Mouse (Mus musculus) testis, postnatal 10 days (tissue): ENCODE data around the gene Abcf2.

ENCODE experiments used
- DNase-seq: peaks from one replicate; pipeline ENCODE4 v3.0.0; 2021; ENCODE audit warnings: low spot score

Abcf2 gene

GRCm38 (mm10) chr5:24577183-24577929 lies at the start of gene Abcf2:
TSS of gene Abcf2 (minus strand) at chr5:24577467.
- DNase-seq = peak; percentile 100

DNA sequence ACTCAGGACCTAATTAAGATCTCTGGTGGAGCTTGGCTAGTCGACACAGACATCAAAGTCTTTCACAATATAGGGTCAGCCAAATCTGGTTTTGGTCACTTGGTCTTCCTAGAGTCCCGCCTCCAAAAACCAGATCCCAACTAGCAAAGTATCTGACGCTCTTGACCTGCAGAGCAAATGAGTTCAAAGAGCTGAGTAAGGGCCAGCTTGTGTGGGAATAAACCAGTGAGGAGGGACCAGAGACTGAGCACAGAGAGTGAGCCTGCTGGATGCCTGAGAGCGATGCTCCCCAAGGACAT lies 47.5 kb upstream of the Abcf2 start:
- DNase-seq = no peak

DNA sequence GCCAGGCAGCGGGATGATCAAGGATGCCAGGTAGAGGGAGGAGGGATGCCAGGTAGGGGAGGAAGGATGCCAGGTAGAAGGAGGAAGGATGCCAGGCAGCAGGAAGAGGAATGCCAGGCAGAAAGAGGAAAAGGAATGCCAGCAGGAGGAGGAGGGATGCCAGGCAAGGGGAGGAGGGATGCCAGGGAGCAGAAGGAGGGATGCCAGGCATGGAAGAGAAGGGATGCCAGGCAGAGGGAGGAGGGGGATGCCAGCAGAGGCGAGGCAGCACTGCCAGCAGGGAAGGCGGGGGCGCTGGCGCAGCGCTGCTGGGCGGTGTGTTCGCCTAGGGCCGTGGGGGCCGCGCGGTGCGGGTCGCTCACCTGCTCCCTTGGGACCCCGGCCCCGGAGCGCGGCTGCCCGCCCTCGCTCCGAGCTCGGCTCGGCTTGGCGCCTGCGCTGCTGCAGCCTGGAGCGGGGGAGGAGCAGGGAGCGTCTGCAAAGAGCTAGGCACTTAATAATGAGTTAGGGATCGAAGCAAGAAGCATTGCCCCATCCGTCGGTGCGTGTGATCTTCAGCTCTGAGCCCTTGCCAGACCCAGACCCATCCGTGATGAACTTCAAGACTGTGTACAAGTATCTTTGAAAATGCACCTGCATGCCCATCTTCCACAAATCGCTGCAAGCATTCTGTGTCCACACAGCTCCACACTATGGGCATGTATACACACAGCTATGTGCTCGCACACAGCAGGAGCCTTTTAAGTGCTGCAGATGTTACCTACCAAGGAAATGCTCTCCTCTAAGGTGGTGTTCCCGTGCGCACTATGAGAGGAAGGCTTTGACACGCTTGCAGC lies 46.9 kb upstream of the Abcf2 start, which contains the start of gene Smarcd3:
TSS of gene Smarcd3 (minus strand) at position 426 of the 836 bp plus-strand sequence.
- peak; percentile 71 for DNase-seq

DNA sequence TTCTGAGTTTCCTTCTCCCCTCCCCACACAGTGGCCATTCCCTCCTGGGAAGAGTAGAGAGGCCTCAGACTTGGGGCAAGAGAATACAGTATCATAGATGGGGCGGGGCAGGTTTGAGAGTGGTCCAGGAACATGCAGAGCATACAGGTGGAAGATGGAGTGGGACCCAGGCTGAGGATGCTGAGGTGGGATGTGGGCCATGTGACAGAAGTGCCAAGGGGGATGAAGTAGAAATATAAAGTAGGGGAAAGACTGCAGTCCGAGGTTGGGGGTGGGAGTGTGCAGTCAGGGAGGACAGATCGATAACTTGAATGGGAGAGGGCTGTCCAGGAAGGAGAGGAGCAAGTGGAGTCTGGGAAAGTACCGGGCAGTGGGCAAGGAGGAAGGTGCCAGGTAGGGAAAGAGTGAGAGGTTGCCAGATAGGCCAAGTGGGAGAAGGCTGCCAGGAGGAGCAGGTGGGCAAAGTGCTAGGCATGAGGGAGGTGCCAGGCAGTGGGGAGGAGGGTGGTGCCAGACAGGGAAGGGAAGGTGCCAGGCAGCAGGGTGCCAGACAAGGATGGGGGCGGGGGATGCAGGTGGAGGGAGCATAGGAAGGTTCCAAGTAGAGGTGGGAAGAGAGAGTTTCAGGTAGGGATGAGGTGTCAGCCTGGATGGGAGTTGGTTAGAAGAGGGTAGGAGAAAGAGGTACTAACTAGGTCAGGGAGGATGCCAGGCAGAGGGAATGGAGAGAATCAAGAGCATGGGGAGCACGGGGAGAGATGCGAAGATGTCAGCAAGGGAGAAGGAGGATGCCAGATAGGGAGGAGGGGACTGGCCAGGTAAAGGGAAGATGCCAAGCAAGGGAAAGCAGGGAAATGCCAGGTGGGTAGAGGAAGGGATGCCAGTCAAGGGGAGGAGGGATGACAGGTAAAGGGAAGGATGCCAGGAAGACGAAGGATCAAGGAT lies 46.0 kb upstream of the Abcf2 start:
- DNase-seq = no peak

GRCm38 (mm10) chr5:24622386-24623040 lies 45.2 kb upstream of the Abcf2 start:
- DNase-seq = no peak

DNA sequence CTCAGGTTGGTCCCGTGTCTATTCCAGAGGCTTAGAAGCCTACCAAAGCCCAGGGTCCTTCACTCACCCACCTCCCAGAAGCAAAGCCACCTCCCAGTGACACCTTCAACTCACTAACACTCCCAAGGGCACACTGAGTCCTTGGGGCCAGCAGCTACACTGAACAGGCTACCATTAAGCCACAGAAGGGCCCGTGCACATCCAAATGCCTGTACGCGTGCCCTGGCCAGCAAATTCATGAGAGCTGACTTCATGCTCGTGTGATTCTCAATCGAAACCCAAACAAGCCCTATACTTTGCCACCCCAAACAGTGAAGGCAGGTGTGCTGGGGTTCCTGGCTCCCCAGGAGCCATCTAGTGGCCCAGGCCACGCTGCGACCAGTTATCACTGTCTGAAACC lies 43.4 kb upstream of the Abcf2 start:
- DNase-seq = no peak

DNA sequence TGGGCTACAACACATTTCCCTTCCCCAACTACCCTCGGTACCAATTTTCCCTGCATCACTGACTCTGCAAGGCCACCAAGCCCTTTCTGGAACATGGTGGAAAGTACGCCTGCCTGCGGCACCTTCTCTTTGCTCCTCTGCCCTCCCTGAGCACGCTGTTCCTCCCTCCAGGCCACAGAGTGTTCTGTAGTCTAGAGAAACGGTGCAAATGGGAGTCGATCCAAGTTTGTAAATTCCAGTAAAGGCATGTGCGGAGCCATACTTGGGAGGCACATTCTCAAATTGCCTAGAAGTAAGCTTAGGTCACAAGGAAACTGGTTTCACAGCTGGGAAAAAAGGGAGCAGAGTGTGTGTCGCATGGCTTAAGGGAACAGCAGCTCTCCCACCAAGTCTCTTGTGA lies 42.8 kb upstream of the Abcf2 start:
- no peak for DNase-seq

- no peak for DNase-seq
These were observed 41.7 kb upstream of the Abcf2 start for GRCm38 (mm10) chr5:24618921-24619320.

GRCm38 (mm10) chr5:24615097-24615496 lies 37.8 kb upstream of the Abcf2 start:
- no peak for DNase-seq

GRCm38 (mm10) chr5:24612302-24612649 lies 35.0 kb upstream of the Abcf2 start:
- no peak for DNase-seq

- DNase-seq = no peak
These were observed 34.4 kb upstream of the Abcf2 start for GRCm38 (mm10) chr5:24611366-24612301.

DNA sequence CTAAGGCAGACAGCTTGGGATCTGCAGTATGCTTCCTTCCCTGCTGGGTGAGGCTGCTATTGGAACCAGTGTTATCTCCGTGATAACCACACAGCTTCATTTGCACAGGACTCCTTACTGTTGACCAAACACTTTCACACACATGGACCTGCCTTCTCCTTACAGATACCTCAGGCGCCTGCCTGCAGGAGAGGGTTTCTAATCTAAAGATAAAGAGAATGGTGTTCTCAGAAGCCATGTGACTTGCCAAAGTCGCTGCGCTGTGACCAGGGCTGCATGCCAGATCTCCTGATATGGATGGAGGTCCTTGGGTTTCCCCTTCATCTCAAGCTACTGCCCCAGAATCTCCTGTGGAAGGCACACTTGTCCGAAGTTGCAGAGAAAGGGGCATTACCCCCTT lies 32.1 kb upstream of the Abcf2 start:
- DNase-seq = no peak

- DNase-seq = no peak
These were observed 28.9 kb upstream of the Abcf2 start for GRCm38 (mm10) chr5:24605980-24606665.

DNA sequence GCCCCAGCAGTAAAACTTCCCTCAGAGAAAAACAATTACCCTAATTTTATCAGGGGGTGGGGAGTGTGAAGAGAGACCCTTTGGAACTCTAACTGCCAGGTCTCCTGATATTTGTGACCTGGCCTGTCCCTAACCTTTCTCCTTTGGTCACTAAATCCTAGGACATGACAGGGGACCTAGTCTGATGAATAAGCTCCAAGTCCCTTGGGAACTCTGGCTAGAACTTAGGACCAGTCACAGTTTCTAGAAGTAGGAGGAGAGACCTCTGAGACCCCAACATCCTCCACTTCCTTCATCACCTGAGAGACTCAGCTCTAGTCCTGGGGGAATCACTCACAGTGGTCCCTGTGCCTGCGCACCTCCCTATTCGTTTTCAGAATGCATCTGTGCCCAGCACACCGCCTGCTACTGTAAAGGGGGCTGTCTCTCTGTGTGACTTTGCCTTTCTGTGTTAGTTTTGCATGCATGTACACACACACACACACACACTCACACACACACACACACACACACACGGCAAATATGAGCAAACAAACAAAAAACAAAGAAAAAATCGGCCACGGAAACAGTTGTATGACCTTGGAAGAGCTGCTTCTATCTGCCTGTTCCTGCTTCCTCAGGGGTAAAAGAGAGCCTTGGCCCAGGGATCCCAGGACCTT lies 28.2 kb upstream of the Abcf2 start:
- DNase-seq = no peak

- peak; percentile 91 for DNase-seq
These were observed 27.4 kb upstream of the Abcf2 start for GRCm38 (mm10) chr5:24604656-24605100.

DNA sequence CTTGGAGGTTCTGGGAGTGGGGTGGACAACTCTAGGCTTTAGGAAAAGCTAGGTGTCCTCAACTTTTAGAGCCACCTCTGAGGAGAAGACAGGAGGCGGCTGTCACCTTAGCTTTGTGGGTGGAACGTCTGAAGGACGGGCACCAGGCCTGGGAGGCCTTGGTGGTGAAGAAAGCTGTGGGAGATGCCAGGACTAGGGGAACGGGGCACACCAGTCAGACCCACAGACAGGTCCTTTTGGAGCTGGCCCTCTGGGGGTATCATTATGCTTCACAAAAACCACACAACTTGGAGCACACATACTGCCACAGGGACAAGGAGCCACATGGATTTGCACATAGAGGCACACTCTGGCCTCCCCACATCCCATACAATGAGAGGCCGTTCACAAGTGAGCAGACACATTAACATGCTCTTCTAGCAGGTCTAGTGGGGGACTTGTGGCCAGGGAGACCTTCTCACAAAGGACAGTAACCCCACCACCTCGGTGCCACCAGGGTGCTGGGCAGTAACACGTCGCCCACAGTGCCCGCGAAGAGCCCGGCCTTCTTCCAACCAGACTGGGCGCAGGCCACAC lies 26.9 kb upstream of the Abcf2 start:
- no peak for DNase-seq

GRCm38 (mm10) chr5:24603431-24604010 lies 26.3 kb upstream of the Abcf2 start:
- no peak for DNase-seq

DNA sequence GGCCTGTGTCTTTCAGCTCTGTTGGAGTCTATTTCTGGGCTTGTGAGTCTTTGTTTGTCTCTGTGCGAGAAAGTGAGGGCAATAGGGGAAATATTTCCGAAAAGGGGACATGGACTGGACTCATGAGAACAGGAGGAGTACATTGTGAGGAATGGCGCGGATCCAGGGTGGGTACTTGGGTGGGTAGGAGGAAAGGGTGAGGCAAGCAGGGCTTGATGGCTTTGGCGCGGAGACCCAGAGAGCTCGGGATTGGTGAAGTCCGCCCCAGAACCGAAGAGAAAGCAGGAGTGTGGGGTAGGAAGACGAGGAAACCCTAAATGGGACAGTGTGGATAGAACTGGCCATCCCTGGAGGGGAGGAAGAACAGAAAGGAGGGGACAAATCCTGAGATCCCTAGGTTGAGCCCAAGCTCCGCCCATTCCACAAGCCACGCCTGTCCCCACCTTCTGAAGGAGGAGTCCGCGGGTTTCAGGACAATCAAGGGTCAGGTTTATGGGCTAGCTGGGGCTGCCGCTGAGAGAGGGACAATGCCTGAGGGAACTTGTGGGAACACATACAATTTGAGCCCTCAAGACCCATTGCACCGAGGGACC lies 25.6 kb upstream of the Abcf2 start:
- DNase-seq = peak; percentile 91
